15 mouse cellular contexts compared by ENCODE assay signal in the genomic region with DNA sequence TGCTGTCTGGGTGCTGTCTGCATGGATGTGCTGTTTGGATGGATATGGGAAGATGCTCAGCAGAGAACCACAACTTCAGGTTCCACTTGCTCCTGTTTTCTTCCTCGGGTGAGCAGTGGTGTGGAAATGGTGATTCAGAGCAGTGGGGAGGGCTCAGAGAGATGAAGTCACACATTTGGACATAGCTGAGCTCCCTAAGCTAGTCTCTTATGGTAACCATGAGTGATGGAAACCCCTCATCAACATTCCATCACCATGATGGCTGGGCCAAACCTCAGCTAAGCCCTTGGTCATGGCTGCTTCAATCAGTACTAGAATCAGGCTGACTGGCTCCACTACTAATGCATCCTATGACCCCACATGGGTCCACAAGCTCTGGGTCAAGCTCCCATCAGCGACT. TPM values are rescaled to one million over a fixed set of nuclear protein-coding genes. Genes with fewer than 3 reads are reported as not detected.
"Had no signal": no experiment of that assay in that cellular context is flagged by ENCODE, and none has a peak within 500 bp of the region (broad histone marks: within the 10 kb centered on the region; RNA-seq: fewer than 3 reads in every experiment).

No protein-coding gene starts in this region.

- H3K4me3 ChIP-seq: left cerebral cortex, adult 2 months; limb, embryonic 15.5 days; liver, embryonic 12.5 days; neural tube, embryonic 13.5 days had no signal

- H3K27ac ChIP-seq: left cerebral cortex, adult 2 months; limb, embryonic 15.5 days; liver, embryonic 12.5 days; neural tube, embryonic 13.5 days had no signal

- H3K36me3 ChIP-seq: limb, embryonic 15.5 days; liver, embryonic 12.5 days; neural tube, embryonic 13.5 days had no signal

- H3K4me2 ChIP-seq: limb, embryonic 15.5 days; liver, embryonic 12.5 days; lung, embryonic 14.5 days; neural tube, embryonic 13.5 days had no signal

- DNase-seq: kidney, postnatal 25 days; lung, embryonic 14.5 days; lung, postnatal 10 days; lung, postnatal 4 days; midbrain, embryonic 14.5 days; retina, postnatal 1 day; right cerebral cortex, postnatal 4 days; spleen, adult 18-20 months; thymus, adult 2 months; thymus, postnatal 25 days had no signal

- ATAC-seq: liver, embryonic 12.5 days had no signal

- H3K9me3 ChIP-seq: limb, embryonic 15.5 days; liver, embryonic 12.5 days; neural tube, embryonic 13.5 days had no signal

- H3K27me3 ChIP-seq: limb, embryonic 15.5 days; liver, embryonic 12.5 days; neural tube, embryonic 13.5 days had no signal

- H3K9ac ChIP-seq: limb, embryonic 15.5 days; liver, embryonic 12.5 days; lung, embryonic 14.5 days; neural tube, embryonic 13.5 days had no signal

RNA-seq across cellular contexts. Expression of a gene that starts 45.8 kb away (rescaled TPM):
- total RNA-seq: megakaryocyte-erythroid progenitor cell, adult 5-6 weeks had no signal
